Mouse (Mus musculus) liver, embryonic 12.5 days (tissue): Measurements from ENCODE around the gene Trpc6. TPM values are rescaled to one million over a fixed set of nuclear protein-coding genes. Genes with fewer than 3 reads are reported as not detected.
A peak's percentile ranks its signal among the peaks of the same experiment; 100 is the strongest.

Source experiments
- ATAC-seq: fragments of 200-750 bp; cut with Nextera tagmentation; 2 replicates; pipeline ENCODE4 v1.8.0; 2017; ENCODE audit warnings: moderate number of reproducible peaks, mild to moderate bottlenecking, moderate library complexity
- H3K27ac ChIP-seq: fragments of 300-500 bp; sonication (generic); 2 replicates; pipeline ENCODE4 v1.5.1; 2016; ENCODE audit warnings: mild to moderate bottlenecking
- H3K27me3 ChIP-seq: fragments of 300-500 bp; sonication (generic); replicated peaks from 2 replicates; pipeline ENCODE4 v1.6.1; 2016; ENCODE audit warnings: mild to moderate bottlenecking, moderate library complexity
- H3K36me3 ChIP-seq: fragments of 300-500 bp; sonication (generic); 2 replicates; pipeline ENCODE4 v1.6.1; 2016; ENCODE audit warnings: mild to moderate bottlenecking, moderate library complexity
- H3K4me1 ChIP-seq: fragments of 300-500 bp; sonication (generic); 2 replicates; pipeline ENCODE4 v1.6.1; 2016
- H3K4me2 ChIP-seq: fragments of 300-500 bp; sonication (generic); 2 replicates; pipeline ENCODE4 v1.6.1; 2016; ENCODE audit warnings: mild to moderate bottlenecking, moderate library complexity
- H3K4me3 ChIP-seq: fragments of 300-500 bp; sonication (generic); 2 replicates; pipeline ENCODE4 v1.5.1; 2016; ENCODE audit warnings: mild to moderate bottlenecking, moderate library complexity
- H3K9ac ChIP-seq: fragments of 300-500 bp; sonication (generic); 2 replicates; pipeline ENCODE4 v1.6.1; 2016; ENCODE audit warnings: mild to moderate bottlenecking, moderate library complexity
- H3K9me3 ChIP-seq: fragments of 300-500 bp; sonication (generic); replicated peaks from 2 replicates; pipeline ENCODE4 v1.6.1; 2016; ENCODE audit warnings: mild to moderate bottlenecking, moderate library complexity
- WGBS: fragments of 180-500 bp; shearing (Covaris S2); methylation state at CpG from one replicate; pipeline ENCODE4 v1.1.7; 2016; ENCODE audit not compliant: insufficient replicate concordance; 5-methylcytosine and 5-hydroxymethylcytosine counted together
- polyA plus RNA-seq: library from polyadenylated mRNA; unstranded; fragments of >200 nt; fragmentation: Nextera tagmentation; extraction: Ambion mirVana; gene quantifications from 2 replicates; pipeline ENCODE4 v1.2.1, GENCODE M21; 2016

Gene Trpc6
- 4.5 and 4.9 TPM in 2 replicates for polyA plus RNA-seq

GRCm38 (mm10) chr9:8544041-8544794 is at the start of gene Trpc6:
Trpc6 (plus strand) TSS chr9:8544142.
- Histone ChIP-seq H3K4me2 (peak within 1 kb of the TSS; percentile 62), H3K9ac (no peak within 1 kb of the TSS)
- WGBS, result under 1% methylated on average over 44 of the region's 44 CpGs

GRCm38 (mm10) chr9:8520911-8521310 is 23.0 kb upstream of the Trpc6 start:
- no peak for ATAC-seq
- Histone ChIP-seq H3K9me3 (no peaks in the 10 kb centered on the region), H3K9ac (no peak overlapping the region), H3K4me3 (no peak overlapping the region), H3K27me3 (no peaks in the 10 kb centered on the region), H3K4me1 (no peaks in the 10 kb centered on the region), H3K4me2 (no peak overlapping the region), H3K36me3 (no peaks in the 10 kb centered on the region), H3K27ac (no peak overlapping the region)

More at GRCm38 (mm10) chr9:8544041-8544794, at the start of gene Trpc6:
- no peak within 1 kb of the TSS for H3K27ac ChIP-seq
- no peaks in the 10 kb centered on the region for H3K4me1 ChIP-seq
- peak; percentile 65 for ATAC-seq
- no peaks in the 10 kb centered on the region for H3K9me3 ChIP-seq
- H3K36me3 ChIP-seq, result no peaks in the 10 kb centered on the region
- peak within 1 kb of the TSS; percentile 45 for H3K4me3 ChIP-seq
- peaks cover 21% of the 10 kb centered on the region for H3K27me3 ChIP-seq

GRCm38 (mm10) chr9:8533670-8534069 is 10.3 kb upstream of the Trpc6 start:
- H3K27ac ChIP-seq, result no peak overlapping the region
- no peaks in the 10 kb centered on the region for H3K4me1 ChIP-seq
- H3K36me3 ChIP-seq, result no peaks in the 10 kb centered on the region
- no peak overlapping the region for H3K4me2 ChIP-seq
- H3K4me3 ChIP-seq, result no peak overlapping the region
- no peaks in the 10 kb centered on the region for H3K27me3 ChIP-seq
- H3K9me3 ChIP-seq, result no peaks in the 10 kb centered on the region
- no peak for ATAC-seq
- WGBS, result 67% methylated on average over 1 of the region's 1 CpGs
- no peak overlapping the region for H3K9ac ChIP-seq

GRCm38 (mm10) chr9:8545236-8545635 is 1.3 kb downstream of the Trpc6 start:
- Histone ChIP-seq H3K9me3 (no peaks in the 10 kb centered on the region), H3K4me2 (no peak overlapping the region; the same call in 1 of the 2 replicates), H3K27ac (no peak overlapping the region), H3K27me3 (peaks cover 21% of the 10 kb centered on the region), H3K4me3 (no peak overlapping the region), H3K9ac (no peak overlapping the region), H3K4me1 (no peaks in the 10 kb centered on the region), H3K36me3 (no peaks in the 10 kb centered on the region)
- ATAC-seq, result no peak
- 22% methylated on average over 2 of the region's 2 CpGs for WGBS

- Histone ChIP-seq H3K27me3 (no peaks in the 10 kb centered on the region), H3K9me3 (no peaks in the 10 kb centered on the region), H3K9ac (no peak overlapping the region), H3K4me2 (no peak overlapping the region), H3K27ac (no peak overlapping the region), H3K4me1 (no peaks in the 10 kb centered on the region), H3K36me3 (no peaks in the 10 kb centered on the region), H3K4me3 (no peak overlapping the region)
- 46% methylated on average over 1 of the region's 1 CpGs for WGBS
- ATAC-seq, result no peak
These were observed 14.6 kb downstream of the Trpc6 start for GRCm38 (mm10) chr9:8558574-8558973.

- Histone ChIP-seq H3K9me3 (no peaks in the 10 kb centered on the region), H3K4me2 (no peak overlapping the region), H3K27ac (no peak overlapping the region), H3K9ac (no peak overlapping the region), H3K27me3 (no peaks in the 10 kb centered on the region), H3K4me1 (no peaks in the 10 kb centered on the region), H3K36me3 (no peaks in the 10 kb centered on the region), H3K4me3 (no peak overlapping the region)
- no peak for ATAC-seq
- 50% methylated on average over 6 of the region's 6 CpGs for WGBS
These were observed 48.7 kb downstream of the Trpc6 start for GRCm38 (mm10) chr9:8592618-8593017.

GRCm38 (mm10) chr9:8597089-8597488 is 53.1 kb downstream of the Trpc6 start:
- Histone ChIP-seq H3K4me1 (no peaks in the 10 kb centered on the region), H3K9me3 (no peaks in the 10 kb centered on the region), H3K4me2 (no peak overlapping the region), H3K27me3 (no peaks in the 10 kb centered on the region), H3K27ac (no peak overlapping the region), H3K9ac (no peak overlapping the region), H3K4me3 (no peak overlapping the region), H3K36me3 (no peaks in the 10 kb centered on the region)
- WGBS, result 18% methylated on average over 1 of the region's 1 CpGs
- no peak for ATAC-seq

GRCm38 (mm10) chr9:8606816-8607491 is 63.0 kb downstream of the Trpc6 start:
- Histone ChIP-seq H3K27ac (no peak overlapping the region), H3K9me3 (no peaks in the 10 kb centered on the region), H3K4me1 (no peaks in the 10 kb centered on the region), H3K36me3 (no peaks in the 10 kb centered on the region), H3K27me3 (no peaks in the 10 kb centered on the region), H3K9ac (no peak overlapping the region), H3K4me3 (no peak overlapping the region), H3K4me2 (no peak overlapping the region)
- no peak for ATAC-seq

- ATAC-seq, result no peak
- H3K4me1 ChIP-seq, result no peaks in the 10 kb centered on the region
- H3K4me3 ChIP-seq, result no peak overlapping the region
- no peaks in the 10 kb centered on the region for H3K36me3 ChIP-seq
- no peaks in the 10 kb centered on the region for H3K27me3 ChIP-seq
- H3K4me2 ChIP-seq, result no peak overlapping the region
- no peaks in the 10 kb centered on the region for H3K9me3 ChIP-seq
- no peak overlapping the region for H3K27ac ChIP-seq
- no peak overlapping the region for H3K9ac ChIP-seq
- 42% methylated on average over 2 of the region's 2 CpGs for WGBS
These were observed 90.4 kb downstream of the Trpc6 start for GRCm38 (mm10) chr9:8634344-8634743.

- H3K4me2 ChIP-seq, result no peak overlapping the region
- no peaks in the 10 kb centered on the region for H3K4me1 ChIP-seq
- H3K27me3 ChIP-seq, result no peaks in the 10 kb centered on the region
- H3K9ac ChIP-seq, result no peak overlapping the region
- no peaks in the 10 kb centered on the region for H3K36me3 ChIP-seq
- WGBS, result 73% methylated on average over 5 of the region's 5 CpGs
- H3K27ac ChIP-seq, result no peak overlapping the region
- ATAC-seq, result no peak
- no peaks in the 10 kb centered on the region for H3K9me3 ChIP-seq
- H3K4me3 ChIP-seq, result no peak overlapping the region
These were observed 99.5 kb downstream of the Trpc6 start for GRCm38 (mm10) chr9:8643453-8643852.

- Histone ChIP-seq H3K4me2 (no peak overlapping the region), H3K9me3 (no peaks in the 10 kb centered on the region), H3K4me3 (no peak overlapping the region), H3K9ac (no peak overlapping the region), H3K4me1 (no peaks in the 10 kb centered on the region), H3K36me3 (no peaks in the 10 kb centered on the region), H3K27me3 (no peaks in the 10 kb centered on the region), H3K27ac (no peak overlapping the region)
- ATAC-seq, result no peak
These were observed 111.4 kb downstream of the Trpc6 start for GRCm38 (mm10) chr9:8655347-8655746.

- H3K4me2 ChIP-seq, result no peak overlapping the region
- no peaks in the 10 kb centered on the region for H3K36me3 ChIP-seq
These were observed 129.0 kb downstream of the Trpc6 start for GRCm38 (mm10) chr9:8672944-8673343.

More at GRCm38 (mm10) chr9:8672944-8673343, 129.0 kb downstream of the Trpc6 start:
- WGBS, result 41% methylated on average over 1 of the region's 1 CpGs
- H3K27me3 ChIP-seq, result no peaks in the 10 kb centered on the region
- ATAC-seq, result no peak
- H3K9ac ChIP-seq, result no peak overlapping the region
- no peak overlapping the region for H3K4me3 ChIP-seq
- no peaks in the 10 kb centered on the region for H3K4me1 ChIP-seq
- no peaks in the 10 kb centered on the region for H3K9me3 ChIP-seq
- H3K27ac ChIP-seq, result no peak overlapping the region
